Mouse (Mus musculus) spleen, embryonic (tissue): ENCODE measurements around the gene Ctu1.
"Not testable (repeated sequence)": the region's sequence is repeated elsewhere in the genome, so short reads cannot be mapped to it uniquely, and the experiment has no call there.

Source experiments
- CTCF ChIA-PET: fragments of 350-600 bp; sonication (Branson Sonifier 250); formaldehyde crosslinking; loops from one replicate; lab custom pipeline; 2022; lab: Charles Lee

Gene Ctu1

DNA sequence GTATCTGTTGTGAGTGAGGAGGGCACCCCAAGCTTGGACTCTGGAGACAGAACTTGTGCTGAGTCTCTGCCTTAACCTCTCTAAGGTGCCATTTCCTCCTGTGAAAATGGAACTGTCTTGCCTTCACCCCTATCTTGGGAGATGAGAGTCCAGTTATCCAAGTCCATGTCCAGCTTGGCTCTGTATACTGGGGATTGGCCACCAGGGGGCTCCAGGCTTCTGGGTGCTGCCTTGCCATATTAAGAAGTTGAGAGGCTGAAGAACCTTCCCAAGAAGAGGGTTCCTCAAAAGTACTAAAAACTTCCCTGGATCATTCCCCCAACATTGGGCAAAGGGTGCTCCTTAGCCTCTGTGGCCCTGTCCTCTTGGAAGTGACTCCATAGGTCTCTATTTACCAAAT lies 6.7 kb downstream of the Ctu1 start:
- CTCF ChIA-PET, result no interaction called here

DNA sequence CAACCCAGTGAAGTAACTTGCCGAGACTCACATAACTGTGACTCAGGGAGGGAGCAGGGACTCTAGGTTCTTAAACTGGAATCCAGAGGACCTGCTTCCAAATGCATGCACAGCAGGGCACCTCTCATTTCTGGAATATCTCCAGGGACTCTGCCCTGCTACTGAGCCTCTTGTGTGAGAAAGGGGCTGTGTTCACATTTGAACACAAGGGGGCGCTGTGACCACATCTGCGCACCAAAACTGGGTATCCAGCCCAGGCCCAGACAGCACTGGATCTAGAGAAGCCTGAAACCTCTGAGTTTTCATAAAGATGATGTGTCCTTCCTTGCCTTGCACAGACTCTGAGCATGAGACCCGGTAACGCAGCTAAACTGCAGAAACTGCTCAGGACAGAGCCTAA lies 9.1 kb downstream of the Ctu1 start:
- CTCF ChIA-PET, result interaction anchor here (0.5 to 1.1 kb wide), 2 partner anchors 11 to 892 kb away, joined by 3 to 8 read pairs; no protein-coding TSS in a partner anchor

DNA sequence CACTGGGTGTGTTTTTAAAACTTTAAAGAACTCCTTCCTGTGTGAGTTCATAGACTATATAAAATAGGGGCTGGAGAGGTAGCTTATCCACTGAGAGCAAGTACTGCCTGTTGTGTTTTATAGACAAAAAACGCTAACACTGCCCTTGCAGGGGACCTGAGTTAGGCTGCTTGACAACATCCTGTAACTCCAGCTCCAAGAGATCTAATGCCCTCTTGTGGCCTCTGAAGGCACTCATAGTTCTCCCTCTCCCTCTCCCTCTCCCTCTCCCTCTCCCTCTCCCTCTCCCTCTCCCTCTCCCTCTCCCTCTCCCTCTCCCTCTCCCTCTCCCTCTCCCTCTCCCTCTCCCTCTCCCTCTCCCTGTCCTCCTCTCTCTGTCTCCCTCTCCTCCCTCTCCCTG lies 10.7 kb downstream of the Ctu1 start:
- CTCF ChIA-PET, result not testable (repeated sequence)

DNA sequence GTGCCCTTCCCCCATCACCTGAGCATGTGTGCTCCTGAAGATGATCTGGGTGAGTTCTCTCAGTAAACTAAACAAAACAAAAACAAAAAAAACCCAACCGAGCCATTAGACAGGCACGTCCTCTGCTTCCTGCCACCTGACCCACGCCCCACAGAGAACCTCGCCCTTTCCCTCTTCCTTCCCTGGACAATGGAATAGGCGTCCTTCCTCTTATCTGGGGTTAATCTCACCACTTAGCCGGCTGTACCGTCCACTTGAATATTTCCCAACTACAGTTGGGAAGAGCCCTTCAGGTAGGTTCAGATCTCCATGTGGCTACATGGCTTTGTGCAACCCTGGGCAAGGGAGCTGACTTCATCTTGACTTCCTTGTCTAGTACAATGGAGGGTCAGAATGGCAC lies 13.3 kb downstream of the Ctu1 start:
- CTCF ChIA-PET, result no interaction called here

DNA sequence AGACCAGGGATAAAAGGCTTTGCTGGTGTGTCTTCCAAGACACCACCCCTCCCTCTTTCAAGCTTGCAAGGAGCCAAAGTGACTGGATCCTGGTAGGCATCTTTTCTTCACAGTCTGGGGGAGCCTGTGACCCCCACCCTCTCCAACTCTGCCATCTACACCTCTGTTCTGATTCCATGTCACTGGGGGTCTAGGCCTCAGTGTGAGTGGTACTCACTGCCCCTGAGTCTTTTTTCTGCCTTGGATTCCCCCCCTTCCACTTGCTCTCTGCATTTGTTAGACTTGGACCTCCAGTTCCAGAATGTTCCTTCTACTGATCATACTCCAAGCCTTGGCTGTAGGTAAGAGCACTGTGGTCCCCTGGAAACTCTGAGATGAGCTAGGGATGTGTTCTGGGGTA lies 18.3 kb downstream of the Ctu1 start, which contains the start of gene Klk14:
TSS of gene Klk14 (plus strand) at position 301 of the 400 bp plus-strand sequence.
- CTCF ChIA-PET, result no interaction called here

DNA sequence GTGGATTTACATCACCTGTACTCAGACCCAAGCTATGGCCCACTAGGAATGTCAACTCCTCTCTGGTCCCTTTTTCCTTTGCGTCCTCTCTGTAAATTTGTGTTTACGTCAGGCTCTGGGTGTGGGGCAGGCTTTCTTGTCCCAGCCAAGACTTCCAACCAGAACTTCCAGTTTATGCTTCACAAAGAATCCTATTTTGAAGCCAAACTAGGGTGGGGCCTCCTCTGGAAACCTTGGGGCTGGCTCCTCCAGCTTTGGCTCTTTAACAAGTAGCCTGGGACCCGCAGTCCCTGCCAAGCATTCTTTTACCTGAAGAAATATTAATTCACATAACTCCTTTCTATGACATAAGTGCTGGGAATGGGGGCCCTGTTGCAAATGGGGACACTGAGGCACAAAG lies 38.2 kb downstream of the Ctu1 start:
- CTCF ChIA-PET, result no interaction called here

DNA sequence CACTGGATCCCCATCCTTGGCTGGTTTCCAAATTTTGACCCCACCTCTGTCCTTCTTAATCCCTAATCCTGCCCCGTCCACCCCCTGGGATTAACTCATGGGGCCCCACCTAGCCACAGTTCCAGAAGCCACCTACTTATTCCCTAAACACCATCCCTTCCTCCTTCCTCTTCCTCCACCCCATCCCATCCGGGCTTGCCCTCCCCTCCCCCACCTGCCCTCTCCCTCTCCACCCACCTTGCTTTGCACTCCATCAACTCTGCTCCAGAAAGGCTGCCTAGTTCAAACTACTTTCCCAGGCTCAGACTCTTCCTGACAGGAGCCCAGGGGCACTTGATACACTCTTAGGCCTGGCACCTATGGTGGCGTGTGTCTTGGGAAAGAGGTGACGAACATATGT lies 40.5 kb downstream of the Ctu1 start, which contains the start of gene Klk13:
TSS of gene Klk13 (plus strand) at position 301 of the 400 bp plus-strand sequence.
- CTCF ChIA-PET, result no interaction called here

DNA sequence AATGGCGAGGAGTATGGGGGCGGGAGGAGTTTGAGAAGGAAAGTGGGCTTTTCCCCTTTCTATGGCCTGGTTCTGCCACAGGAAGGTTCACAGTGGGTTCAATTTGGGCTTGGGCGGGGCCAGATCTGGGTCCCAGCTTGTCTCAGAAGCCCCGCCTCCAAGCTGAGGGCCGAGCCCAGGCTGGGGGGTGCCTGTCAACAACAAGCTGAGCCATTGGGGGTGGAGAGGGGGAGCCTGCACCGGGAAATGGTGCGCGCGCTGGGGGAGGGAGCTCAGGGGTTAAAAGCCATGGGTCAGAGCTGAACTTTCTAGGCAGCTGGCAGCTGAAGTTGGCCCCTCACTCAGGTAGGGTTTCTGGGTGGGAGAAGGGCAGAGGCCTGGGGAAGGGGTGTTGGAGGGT lies 41.1 kb downstream of the Ctu1 start:
- CTCF ChIA-PET, result no interaction called here

DNA sequence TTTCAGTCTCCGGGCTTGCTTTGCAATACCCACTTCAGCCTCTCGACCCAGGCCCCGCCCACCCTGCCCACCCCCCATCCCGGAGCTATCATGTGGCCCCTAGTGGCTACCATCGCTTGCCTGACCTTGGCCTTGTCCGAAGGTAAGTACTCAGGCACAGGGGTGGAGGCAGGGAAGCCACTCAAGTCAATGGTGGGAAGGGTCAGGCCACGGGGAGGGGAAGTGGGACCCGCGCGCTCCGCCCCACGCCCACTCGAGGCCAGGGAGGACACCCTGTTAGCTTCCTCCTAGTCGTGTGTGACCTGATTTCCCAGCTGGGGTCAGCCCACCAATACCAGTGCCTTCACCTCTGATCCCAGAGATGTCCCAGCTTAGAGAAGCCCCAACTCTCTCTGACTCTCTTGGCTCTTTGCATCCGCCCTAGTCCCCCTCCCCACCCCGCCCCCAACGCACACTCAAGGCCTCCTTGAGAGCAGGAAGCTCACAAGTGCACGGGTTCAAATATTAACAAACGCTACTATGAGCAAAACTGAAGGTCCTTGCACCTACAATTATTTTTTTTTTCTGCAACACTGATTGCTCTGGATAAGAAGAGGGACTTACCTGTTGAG lies 42.0 kb downstream of the Ctu1 start:
- CTCF ChIA-PET, result no interaction called here
